Mouse (Mus musculus) left cerebral cortex, adult 8-10 months (tissue): ENCODE data around the gene Gstm5. TPM values are rescaled to one million over a fixed set of nuclear protein-coding genes. Genes with fewer than 3 reads are reported as not detected.
"Not testable (repeated sequence)": the region's sequence is repeated elsewhere in the genome, so short reads cannot be mapped to it uniquely, and the experiment has no call there.

Experiments
- DNase-seq, 2 experiments: peaks; one replicate each; pipeline ENCODE4 v3.0.0; 2022; ENCODE audit warnings: low spot score in 2 of 2
- total RNA-seq, 4 experiments: library from RNA; stranded (reverse); gene quantifications; 2 replicates each; pipeline ENCODE4 v1.2.4; 2022

Gene Gstm5
- total RNA-seq, 4 experiments from 2014 or later, result 212 to 271 (median 244) TPM

- DNase-seq, result no peak
Measured at GRCm38 (mm10) chr3:107873335-107874251, 22.0 kb upstream of the Gstm5 start.

GRCm38 (mm10) chr3:107875231-107875630 is 20.4 kb upstream of the Gstm5 start:
- DNase-seq, result no peak

- no peak for DNase-seq
Measured at GRCm38 (mm10) chr3:107877005-107877404, 18.6 kb upstream of the Gstm5 start, which contains the start of gene Eps8l3. Eps8l3 (plus strand) TSS chr3:107877229.

GRCm38 (mm10) chr3:107877747-107878736 is 17.6 kb upstream of the Gstm5 start:
- DNase-seq, result no peak

- peak in 1 of 2 experiments; percentile 88 for DNase-seq
Measured at GRCm38 (mm10) chr3:107887674-107888495, 7.7 kb upstream of the Gstm5 start.

GRCm38 (mm10) chr3:107889236-107889635 is 6.4 kb upstream of the Gstm5 start:
- DNase-seq, result not testable (repeated sequence)

GRCm38 (mm10) chr3:107895194-107895719 is 364 bp upstream of the Gstm5 start:
- no peak for DNase-seq

GRCm38 (mm10) chr3:107898691-107899090 is 3.1 kb downstream of the Gstm5 start:
- no peak for DNase-seq

GRCm38 (mm10) chr3:107900955-107901673 is 5.5 kb downstream of the Gstm5 start:
- DNase-seq, result no peak

- DNase-seq, result no peak
Measured at GRCm38 (mm10) chr3:107905942-107906341, 10.3 kb downstream of the Gstm5 start.

GRCm38 (mm10) chr3:107916674-107917073 is 21.1 kb downstream of the Gstm5 start:
- no peak for DNase-seq

GRCm38 (mm10) chr3:107917097-107917496 is 21.5 kb downstream of the Gstm5 start:
- no peak for DNase-seq

- no peak for DNase-seq
Measured at GRCm38 (mm10) chr3:107917783-107918408, 22.3 kb downstream of the Gstm5 start.

- no peak for DNase-seq
Measured at GRCm38 (mm10) chr3:107920348-107920747, 24.7 kb downstream of the Gstm5 start.

- no peak for DNase-seq
Measured at GRCm38 (mm10) chr3:107925335-107925734, 29.7 kb downstream of the Gstm5 start.

- no peak for DNase-seq
Measured at GRCm38 (mm10) chr3:107927841-107928240, 32.2 kb downstream of the Gstm5 start.

GRCm38 (mm10) chr3:107928691-107929090 is 33.1 kb downstream of the Gstm5 start:
- DNase-seq, result no peak

- no peak for DNase-seq
Measured at GRCm38 (mm10) chr3:107929243-107929642, 33.6 kb downstream of the Gstm5 start.

GRCm38 (mm10) chr3:107929731-107930130 is 34.1 kb downstream of the Gstm5 start:
- DNase-seq, result no peak
